Mouse (Mus musculus): Measurements from ENCODE around the gene Med16. TPM values are rescaled to one million over a fixed set of nuclear protein-coding genes. Genes with fewer than 3 reads are reported as not detected.

Med16 gene
- polyA plus RNA-seq, 1 experiment from 2014 or later, result 67.1 TPM

DNA sequence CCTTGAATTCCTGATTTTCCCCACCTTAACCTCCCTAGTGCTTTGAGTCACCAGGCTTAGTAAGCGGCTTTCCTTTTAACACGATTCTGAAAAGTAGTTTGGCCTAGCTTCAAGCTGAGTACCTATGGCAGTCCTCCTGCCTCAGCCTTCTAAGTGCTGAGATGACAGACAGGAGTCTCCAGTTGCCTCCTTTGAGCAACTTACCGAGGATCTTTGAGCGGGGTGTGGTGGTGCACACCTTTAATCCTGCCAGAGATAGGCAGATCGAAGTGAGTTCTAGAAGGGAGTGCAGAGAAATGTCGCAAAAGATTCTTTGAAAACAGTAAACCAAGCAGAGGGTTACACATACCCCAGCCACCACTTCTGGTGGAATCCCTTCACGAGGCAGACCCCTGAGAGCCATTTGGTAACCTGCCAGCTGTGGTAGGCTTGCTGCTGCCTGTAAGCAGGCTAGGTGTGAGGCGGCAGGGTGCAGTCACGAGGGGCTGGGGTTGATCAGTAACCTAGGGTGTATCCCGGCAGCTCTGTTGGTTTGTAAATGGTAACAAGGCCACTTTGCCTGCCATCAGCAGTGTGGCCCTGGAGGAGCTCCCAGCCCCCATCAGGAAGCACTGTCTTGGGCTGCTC lies 53.1 kb downstream of the Med16 start:
- DNase-seq (ENCODE audit: low spot score), result no peak
- H3K27ac ChIP-seq, result peak overlapping the region; percentile 100
- peaks cover 66% of the 10 kb centered on the region for H3K4me1 ChIP-seq
- WGBS, result 3% methylated on average over 10 of the region's 10 CpGs
- peaks cover 49% of the 10 kb centered on the region for H3K36me3 ChIP-seq
- no peaks in the 10 kb centered on the region for H3K27me3 ChIP-seq (ENCODE audit: low read depth, poor library complexity, severe bottlenecking)
- no peaks in the 10 kb centered on the region for H3K9me3 ChIP-seq (replicated peaks)
- H3K4me3 ChIP-seq, result peak overlapping the region; percentile 99

DNA sequence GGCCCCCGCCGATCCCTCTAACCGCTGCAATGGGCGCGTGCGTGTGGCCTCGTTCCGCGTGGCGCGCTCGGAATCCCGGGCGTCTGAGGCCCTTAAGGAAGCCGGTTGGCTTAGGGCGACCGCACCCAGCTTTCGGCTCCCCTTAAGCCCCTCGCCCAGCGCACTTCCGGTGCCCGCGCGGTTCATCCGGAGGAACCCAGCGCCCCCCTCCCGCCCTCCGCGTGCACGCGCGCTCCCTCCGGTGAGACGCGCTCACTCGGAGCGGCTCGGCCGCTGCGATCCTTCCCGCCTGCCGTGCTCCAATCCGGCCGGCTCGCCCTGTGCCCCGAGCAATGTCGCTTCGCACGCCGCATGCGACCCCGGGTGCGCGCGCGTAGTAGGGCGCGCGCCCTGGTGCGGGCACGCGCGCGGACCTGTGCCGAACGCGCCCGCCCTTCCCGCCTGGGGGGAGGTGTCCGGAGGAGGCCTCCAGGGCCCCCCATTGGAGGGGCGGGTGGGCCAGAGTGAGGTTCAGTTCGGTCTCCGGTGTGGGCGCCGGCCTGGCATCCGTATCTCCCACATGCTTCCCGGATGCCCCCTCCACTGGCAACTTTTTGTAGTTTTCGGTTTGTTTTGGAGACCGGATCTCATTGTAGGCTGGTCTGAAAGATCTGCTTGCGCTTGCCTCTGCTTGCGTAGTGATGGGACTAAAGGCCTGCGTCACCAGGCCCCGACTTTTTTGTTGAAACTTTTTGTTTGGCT lies 53.8 kb downstream of the Med16 start:
- no peaks in the 10 kb centered on the region for H3K9me3 ChIP-seq (replicated peaks)
- peaks cover 44% of the 10 kb centered on the region for H3K36me3 ChIP-seq
- H3K27me3 ChIP-seq (ENCODE audit: low read depth, poor library complexity, severe bottlenecking), result no peaks in the 10 kb centered on the region
- under 1% methylated on average over 83 of the region's 83 CpGs for WGBS
- H3K27ac ChIP-seq, result peak overlapping the region; percentile 100
- H3K4me1 ChIP-seq, result peaks cover 63% of the 10 kb centered on the region
- H3K4me3 ChIP-seq, result peak overlapping the region; percentile 99
- peak; percentile 84 for DNase-seq (ENCODE audit: low spot score)

DNA sequence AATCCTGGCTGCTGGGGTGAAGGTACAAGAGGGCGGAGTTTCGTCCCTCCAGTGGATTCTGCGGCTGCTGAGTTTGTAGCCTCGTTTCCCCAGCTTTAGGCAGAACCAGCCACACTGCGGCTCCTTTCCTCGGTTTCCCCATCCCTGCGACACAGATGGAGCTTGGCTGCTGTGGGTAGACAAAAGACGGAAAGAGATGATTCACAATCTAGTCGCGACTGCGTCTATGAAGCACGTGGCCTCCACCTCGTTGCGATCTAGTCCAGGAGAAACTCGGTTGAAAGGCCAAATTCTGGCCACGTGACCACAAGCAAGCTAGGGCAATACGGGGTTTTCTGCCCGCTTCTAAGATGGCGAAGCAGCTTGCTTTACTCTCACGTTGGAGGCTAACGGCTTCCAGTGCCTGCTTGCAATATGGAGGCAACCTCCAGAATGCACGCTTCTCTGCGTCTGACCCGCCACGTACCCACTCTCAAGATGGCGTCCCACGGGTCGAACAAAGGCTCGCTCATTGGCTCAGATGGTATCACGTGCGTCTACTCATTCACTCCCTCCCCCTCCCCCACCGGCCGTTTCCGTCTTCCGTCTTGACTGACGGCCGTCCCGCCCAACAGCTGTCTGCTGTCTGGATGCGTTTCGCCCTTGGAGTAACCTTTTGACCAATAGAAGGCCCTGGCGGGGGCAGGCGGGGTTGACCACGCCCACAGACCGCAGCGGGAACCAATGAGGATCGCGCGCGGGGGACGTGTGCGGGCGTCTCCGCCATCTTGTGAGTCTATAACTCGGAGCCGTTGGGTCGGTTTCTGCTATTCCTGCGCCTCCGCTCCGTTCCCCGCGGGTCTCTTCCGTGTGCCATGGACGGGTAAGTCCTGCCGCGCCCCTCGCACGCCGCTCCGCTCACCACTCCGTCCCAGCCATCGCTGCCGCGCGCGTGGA lies 54.6 kb downstream of the Med16 start, which contains the start of gene Ptbp1:
Ptbp1 (plus strand) TSS at position 568 of the 936 bp plus-strand sequence.
- Histone ChIP-seq H3K9me3 (replicated peaks) (no peaks in the 10 kb centered on the region), H3K4me1 (peaks cover 62% of the 10 kb centered on the region), H3K27ac (peak within 1 kb of the TSS; percentile 100), H3K27me3 (ENCODE audit: low read depth, poor library complexity, severe bottlenecking) (no peaks in the 10 kb centered on the region), H3K36me3 (peaks cover 36% of the 10 kb centered on the region), H3K4me3 (peak within 1 kb of the TSS; percentile 99)
- under 1% methylated on average over 75 of the region's 75 CpGs for WGBS
- DNase-seq (ENCODE audit: low spot score), result peak; percentile 100

DNA sequence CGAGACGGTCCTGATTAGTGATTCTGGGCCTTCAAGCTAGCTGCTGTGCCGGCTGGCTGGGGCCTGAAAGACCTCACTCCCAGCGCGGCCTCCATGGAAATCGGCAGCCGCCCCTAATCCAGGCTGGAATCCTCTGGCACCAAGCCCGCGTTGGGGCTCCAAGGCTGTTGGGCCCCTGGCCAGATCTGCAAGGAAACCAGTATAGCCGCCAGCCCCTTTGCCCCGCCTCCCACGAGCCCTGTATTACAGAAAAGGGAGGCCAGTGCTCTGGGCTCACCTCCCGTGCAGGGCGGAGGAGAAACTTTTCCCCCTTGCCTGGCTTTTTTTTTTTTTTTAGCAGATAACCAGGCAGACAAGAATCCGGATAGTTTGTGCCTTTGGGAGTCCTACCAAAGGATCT lies 55.3 kb downstream of the Med16 start:
- Histone ChIP-seq H3K4me1 (peaks cover 59% of the 10 kb centered on the region), H3K27ac (peak overlapping the region; percentile 100), H3K27me3 (ENCODE audit: low read depth, poor library complexity, severe bottlenecking) (no peaks in the 10 kb centered on the region), H3K36me3 (peaks cover 29% of the 10 kb centered on the region), H3K4me3 (peak overlapping the region; percentile 99), H3K9me3 (replicated peaks) (no peaks in the 10 kb centered on the region)
- DNase-seq (ENCODE audit: low spot score), result peak; percentile 83
- 2% methylated on average over 15 of the region's 15 CpGs for WGBS

DNA sequence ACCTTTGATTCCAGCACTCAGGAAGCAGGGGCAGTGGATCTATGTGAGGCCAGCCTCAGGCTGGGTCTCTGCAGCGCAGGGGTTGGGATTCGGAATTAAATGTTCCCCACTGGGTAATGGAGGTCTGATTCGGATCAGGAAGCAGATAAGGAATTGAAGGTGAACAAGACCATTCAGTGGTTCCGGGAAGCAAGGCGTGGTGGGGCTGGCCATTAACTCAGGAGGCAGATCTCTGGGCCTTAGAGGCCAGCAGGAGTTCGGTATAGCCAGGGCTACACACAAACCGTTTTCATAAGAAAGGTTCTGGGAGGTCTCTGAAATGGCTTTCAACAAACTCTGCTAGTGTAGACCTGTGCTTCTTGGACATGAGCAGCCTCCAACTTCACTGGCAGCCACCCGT lies 55.9 kb downstream of the Med16 start:
- Histone ChIP-seq H3K27ac (peak overlapping the region; percentile 100), H3K36me3 (peaks cover 23% of the 10 kb centered on the region), H3K4me3 (peak overlapping the region; percentile 99), H3K27me3 (ENCODE audit: low read depth, poor library complexity, severe bottlenecking) (no peaks in the 10 kb centered on the region), H3K4me1 (peaks cover 53% of the 10 kb centered on the region), H3K9me3 (replicated peaks) (no peaks in the 10 kb centered on the region)
- 38% methylated on average over 8 of the region's 8 CpGs for WGBS
- no peak for DNase-seq (ENCODE audit: low spot score)

DNA sequence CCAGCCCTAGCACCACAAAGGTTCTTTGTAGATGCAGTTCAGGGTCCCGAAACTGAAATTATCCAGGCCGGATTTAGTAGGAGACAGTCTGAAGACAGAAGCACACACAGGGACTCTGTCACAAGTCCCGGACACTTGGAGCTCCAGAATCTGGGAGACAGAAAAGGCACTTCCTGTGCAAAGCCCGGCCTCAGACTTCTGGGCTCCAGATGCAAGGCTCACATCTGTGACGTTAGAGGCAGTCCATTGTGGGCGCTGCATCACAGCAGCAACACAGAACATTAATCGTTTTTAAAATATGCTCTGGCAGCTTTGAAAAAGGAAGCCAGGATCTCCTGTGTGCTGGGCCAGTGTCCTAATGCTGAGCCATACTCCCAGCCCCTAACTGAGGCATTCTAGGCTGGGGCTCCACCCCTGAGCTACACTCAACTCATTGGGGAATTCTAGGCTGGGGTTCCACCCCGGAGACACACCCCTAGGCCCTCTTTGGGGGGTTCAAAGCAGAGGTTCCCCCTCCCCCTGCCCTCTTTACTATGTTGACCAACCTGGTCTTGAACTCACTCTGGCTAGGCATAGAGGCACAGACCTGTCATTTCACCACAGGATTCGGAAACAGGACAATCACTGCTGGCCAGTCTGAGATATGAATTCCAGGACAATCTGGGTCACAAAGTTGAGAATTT lies 56.5 kb downstream of the Med16 start:
- 55% methylated on average over 9 of the region's 9 CpGs for WGBS
- H3K36me3 ChIP-seq, result peaks cover 17% of the 10 kb centered on the region
- H3K4me1 ChIP-seq, result peaks cover 47% of the 10 kb centered on the region
- no peaks in the 10 kb centered on the region for H3K27me3 ChIP-seq (ENCODE audit: low read depth, poor library complexity, severe bottlenecking)
- H3K27ac ChIP-seq, result peak overlapping the region; percentile 100
- no peaks in the 10 kb centered on the region for H3K9me3 ChIP-seq (replicated peaks)
- H3K4me3 ChIP-seq, result peak overlapping the region; percentile 99
- peak; percentile 57 for DNase-seq (ENCODE audit: low spot score)

DNA sequence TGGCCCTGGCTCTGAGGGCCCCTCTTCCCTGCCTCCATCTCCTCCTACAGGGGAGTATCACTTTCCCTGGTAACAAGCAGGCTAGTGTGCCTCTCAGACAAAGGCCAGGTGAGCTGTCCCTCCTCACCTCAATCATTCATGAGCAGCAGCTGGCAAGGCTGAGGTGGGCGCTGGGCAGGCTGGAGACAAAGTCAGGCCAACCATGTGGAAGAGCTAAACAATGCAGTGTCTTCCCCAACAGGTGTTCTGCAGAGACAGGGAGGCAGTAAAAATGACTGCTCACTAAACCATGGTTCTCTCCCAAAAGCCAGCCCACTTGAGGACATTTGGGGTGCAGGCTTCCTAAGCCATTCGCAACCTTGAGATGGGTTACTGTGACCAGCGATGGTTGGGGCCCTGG lies 57.1 kb downstream of the Med16 start:
- Histone ChIP-seq H3K27me3 (ENCODE audit: low read depth, poor library complexity, severe bottlenecking) (no peaks in the 10 kb centered on the region), H3K27ac (peak overlapping the region; percentile 100), H3K9me3 (replicated peaks) (no peaks in the 10 kb centered on the region), H3K4me1 (peaks cover 41% of the 10 kb centered on the region), H3K36me3 (peaks cover 11% of the 10 kb centered on the region), H3K4me3 (peak overlapping the region; percentile 99)
- no peak for DNase-seq (ENCODE audit: low spot score)
- WGBS, result 92% methylated on average over 3 of the region's 3 CpGs

DNA sequence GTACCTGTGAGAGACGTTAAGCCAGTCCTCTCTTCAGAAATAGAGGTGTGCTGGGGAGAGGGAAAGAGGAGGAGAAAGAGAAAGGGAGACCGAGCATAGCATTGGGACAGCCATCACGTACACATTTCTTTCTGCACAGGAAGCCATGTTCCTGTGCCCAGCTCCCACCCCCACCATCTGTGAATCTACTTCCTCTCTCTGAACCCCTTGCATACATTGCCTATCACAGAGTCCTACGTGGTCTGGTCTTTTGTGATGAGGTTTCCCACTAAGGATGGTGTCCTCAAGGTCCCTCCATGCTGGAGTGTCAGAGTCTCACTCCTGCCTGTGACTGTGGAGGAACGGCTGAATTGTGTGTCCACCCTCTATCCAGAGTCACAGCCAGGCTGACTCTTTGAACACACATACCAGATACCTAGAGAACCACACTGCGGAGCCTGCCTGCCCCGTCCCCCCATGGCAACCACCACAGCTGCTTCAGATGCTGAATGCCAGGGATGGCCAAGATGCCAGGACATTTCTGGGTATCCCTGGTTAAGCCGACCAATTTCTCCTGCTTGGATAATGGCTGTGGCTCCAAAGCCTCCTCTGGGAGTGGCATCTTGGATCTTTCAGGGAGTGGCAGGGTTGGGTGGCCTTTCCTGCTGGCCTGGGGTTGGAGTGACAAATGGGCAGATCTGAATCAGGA lies 58.6 kb downstream of the Med16 start:
- H3K4me1 ChIP-seq, result peaks cover 35% of the 10 kb centered on the region
- no peaks in the 10 kb centered on the region for H3K27me3 ChIP-seq (ENCODE audit: low read depth, poor library complexity, severe bottlenecking)
- peaks cover 2% of the 10 kb centered on the region; the same call in 1 of the 2 replicates for H3K36me3 ChIP-seq
- 84% methylated on average over 8 of the region's 8 CpGs for WGBS
- H3K9me3 ChIP-seq (replicated peaks), result no peaks in the 10 kb centered on the region
- H3K4me3 ChIP-seq, result no peak overlapping the region
- H3K27ac ChIP-seq, result peak overlapping the region; percentile 7; the same call in 1 of the 2 replicates
- DNase-seq (ENCODE audit: low spot score), result no peak

DNA sequence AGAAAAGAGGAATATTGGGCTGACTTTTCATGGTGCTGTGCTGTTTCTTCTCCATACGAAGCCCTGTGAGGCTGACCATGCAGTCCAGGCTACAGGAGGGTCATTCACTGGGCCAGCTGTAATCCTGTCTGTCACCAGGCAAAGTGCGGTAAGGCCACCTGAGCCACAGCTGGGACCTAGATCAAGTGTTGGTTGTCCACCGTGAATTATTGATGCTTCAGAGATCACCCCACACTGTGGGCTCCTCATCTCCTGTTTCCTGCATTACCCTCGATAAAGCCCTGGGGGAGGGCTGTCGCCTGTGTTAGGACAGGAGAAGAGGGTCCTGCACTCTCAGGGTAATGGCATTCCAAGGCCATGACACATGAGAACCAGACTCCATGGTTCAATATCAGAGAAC lies 62.2 kb downstream of the Med16 start:
- H3K4me1 ChIP-seq, result peaks cover 30% of the 10 kb centered on the region
- WGBS, result 60% methylated on average over 5 of the region's 5 CpGs
- H3K4me3 ChIP-seq, result no peak overlapping the region
- no peaks in the 10 kb centered on the region for H3K27me3 ChIP-seq (ENCODE audit: low read depth, poor library complexity, severe bottlenecking)
- H3K9me3 ChIP-seq (replicated peaks), result no peaks in the 10 kb centered on the region
- H3K36me3 ChIP-seq, result peaks cover 2% of the 10 kb centered on the region; the same call in 1 of the 2 replicates
- H3K27ac ChIP-seq, result no peak overlapping the region
- no peak for DNase-seq (ENCODE audit: low spot score)
